Mouse (Mus musculus) kidney, adult 2 months (tissue): ENCODE results near the gene Gli2.

Experiments used
- CTCF ChIP-seq: fragments of 200-500 bp; conservative IDR thresholded peaks from 2 replicates; pipeline ENCODE4 v1.5.1; 2011; ENCODE audit warnings: low read depth, mild to moderate bottlenecking, control low read depth, low read length, moderate library complexity, mixed read lengths; ENCODE audit not compliant: insufficient read depth, insufficient read length
- POLR2A ChIP-seq: fragments of 200-500 bp; IDR thresholded peaks from one replicate; pipeline ENCODE4 v1.6.1; 2011; ENCODE audit warnings: low read depth, low read length, control low read depth

- TF ChIP-seq CTCF, result no peak
- no peak for TF ChIP-seq POLR2A
Observed at GRCm38 (mm10) chr1:118913414-118914385, 139.7 kb downstream of the Gli2 start.
